Mouse (Mus musculus) C2C12 (cell line): ENCODE data around the gene Slc7a11. TPM values are rescaled to one million over a fixed set of nuclear protein-coding genes. Genes with fewer than 3 reads are reported as not detected.

Experiments used
- H3K27me3 ChIP-seq: one replicate; pipeline ENCODE4 v1.6.1; 2011; ENCODE audit not compliant: control insufficient read depth, insufficient read depth, insufficient read length
- H3K36me3 ChIP-seq: one replicate; pipeline ENCODE4 v1.6.1; 2011; ENCODE audit not compliant: control insufficient read depth, insufficient read depth
- H3K4me3 ChIP-seq: one replicate; pipeline ENCODE4 v1.5.1; 2011; ENCODE audit warnings: mild to moderate bottlenecking, control low read depth; ENCODE audit not compliant: poor library complexity, insufficient read depth, severe bottlenecking
- H3K79me2 ChIP-seq: one replicate; pipeline ENCODE4 v1.6.1; 2011; ENCODE audit not compliant: control insufficient read depth, insufficient read depth
- H3K79me3 ChIP-seq: one replicate; pipeline ENCODE4 v1.6.1; 2011; ENCODE audit warnings: low read depth, control low read depth
- H3ac ChIP-seq: one replicate; pipeline ENCODE3; 2011; ENCODE audit warnings: low read depth; ENCODE audit not compliant: control insufficient read depth, insufficient read length
- CEBPB ChIP-seq: IDR thresholded peaks from one replicate; pipeline ENCODE4 v1.6.1; 2011; ENCODE audit warnings: low read depth, mild to moderate bottlenecking, control low read depth, moderate library complexity
- CTCF ChIP-seq: IDR thresholded peaks from one replicate; pipeline ENCODE4 v1.5.1; 2011; ENCODE audit not compliant: control insufficient read depth, insufficient read depth, insufficient read length
- FOSL1 ChIP-seq: IDR thresholded peaks from one replicate; pipeline ENCODE4 v1.8.0; 2011; ENCODE audit warnings: mild to moderate bottlenecking, low read length; ENCODE audit not compliant: poor library complexity, insufficient read depth, severe bottlenecking
- MAX ChIP-seq: IDR thresholded peaks from one replicate; pipeline ENCODE4 v1.6.1; 2011; ENCODE audit warnings: mild to moderate bottlenecking, control low read depth
- MYOD1 ChIP-seq: IDR thresholded peaks from one replicate; pipeline ENCODE4 v1.6.1; 2011; ENCODE audit warnings: low read depth; ENCODE audit not compliant: control insufficient read depth, insufficient read length
- MYOG ChIP-seq: IDR thresholded peaks from one replicate; pipeline ENCODE4 v1.6.1; 2011; ENCODE audit not compliant: control insufficient read depth, insufficient read length; ENCODE audit errors: extremely low read depth
- USF1 ChIP-seq: IDR thresholded peaks from one replicate; pipeline ENCODE4 v1.6.1; 2011; ENCODE audit warnings: low read depth, mild to moderate bottlenecking, control low read depth, moderate library complexity
- polyA plus RNA-seq: library from polyadenylated mRNA; unstranded; fragments of >200 nt; fragmentation: generic; extraction: Trizol; gene quantifications from one replicate; pipeline ENCODE4 v1.2.1, GENCODE M21; 2012; ENCODE audit warnings: missing spikeins

Gene Slc7a11
- polyA plus RNA-seq, 1 experiment: 3.1 TPM

- no peak overlapping the region for H3K4me3 ChIP-seq
- TF ChIP-seq MAX: no peak
- H3ac ChIP-seq: no peak overlapping the region
- H3K79me3 ChIP-seq: no peaks in the 10 kb centered on the region
- H3K36me3 ChIP-seq: no peaks in the 10 kb centered on the region
- H3K27me3 ChIP-seq: no peaks in the 10 kb centered on the region
- H3K79me2 ChIP-seq: no peaks in the 10 kb centered on the region
Observed at GRCm38 (mm10) chr3:49867147-49867950, 576.1 kb downstream of the Slc7a11 start.

DNA sequence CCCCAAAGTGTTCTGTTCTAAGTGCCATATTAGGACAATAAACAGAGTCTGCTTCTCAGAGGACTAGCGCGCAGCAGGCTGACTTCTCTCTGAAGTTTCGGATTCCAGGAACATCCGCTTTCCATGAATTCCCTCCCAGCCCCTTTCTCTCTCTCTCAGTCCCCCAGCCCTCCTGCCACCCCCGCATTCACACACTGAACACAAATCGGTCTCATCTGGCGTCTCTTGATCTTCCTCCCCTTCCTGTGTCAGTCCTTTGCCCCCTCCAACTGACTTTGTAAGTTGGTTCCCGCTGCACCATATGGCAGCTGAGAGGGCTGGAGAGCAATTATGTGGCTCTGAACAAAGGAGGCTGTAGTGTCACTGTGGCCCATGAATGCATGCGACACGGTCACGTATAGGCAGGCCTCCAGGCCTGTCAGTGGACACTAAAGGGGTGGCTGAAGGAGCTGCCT lies 577.3 kb downstream of the Slc7a11 start:
- H3K79me3 ChIP-seq: no peaks in the 10 kb centered on the region
- TF ChIP-seq CEBPB: no peak
- no peak for TF ChIP-seq CTCF
- no peak for TF ChIP-seq USF1
- TF ChIP-seq MAX: no peak
- no peak for TF ChIP-seq MYOG
- no peaks in the 10 kb centered on the region for H3K79me2 ChIP-seq

DNA sequence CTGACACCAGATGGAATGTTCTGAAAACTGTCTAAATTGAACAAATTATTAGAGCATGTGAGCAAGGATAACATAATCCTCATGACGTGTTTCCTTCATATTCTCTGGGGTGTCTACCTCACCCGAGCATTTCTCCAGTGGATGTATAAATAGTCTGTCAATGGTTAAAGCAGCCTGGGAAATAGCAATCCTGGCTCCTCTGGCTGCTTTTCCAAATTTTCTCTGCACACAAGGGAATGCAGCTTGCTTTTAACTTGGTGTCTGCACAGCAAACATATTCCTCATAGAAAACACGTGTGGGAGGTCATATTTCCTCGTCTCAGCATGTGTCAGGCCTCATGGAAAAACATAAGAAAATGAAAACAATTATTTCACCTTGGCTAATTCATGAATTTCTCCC lies 586.6 kb downstream of the Slc7a11 start:
- Histone ChIP-seq H3K4me3 (no peak overlapping the region), H3K79me2 (no peaks in the 10 kb centered on the region), H3K79me3 (no peaks in the 10 kb centered on the region), H3K27me3 (no peaks in the 10 kb centered on the region), H3ac (no peak overlapping the region), H3K36me3 (no peaks in the 10 kb centered on the region)
- TF ChIP-seq CEBPB (no peak), CTCF (no peak), MYOD1 (no peak), MAX (no peak), FOSL1 (no peak), MYOG (no peak), USF1 (no peak)

More for the DNA sequence above, 577.3 kb downstream of the Slc7a11 start:
- Histone ChIP-seq H3K27me3 (no peaks in the 10 kb centered on the region), H3K36me3 (no peaks in the 10 kb centered on the region), H3ac (no peak overlapping the region), H3K4me3 (no peak overlapping the region)

DNA sequence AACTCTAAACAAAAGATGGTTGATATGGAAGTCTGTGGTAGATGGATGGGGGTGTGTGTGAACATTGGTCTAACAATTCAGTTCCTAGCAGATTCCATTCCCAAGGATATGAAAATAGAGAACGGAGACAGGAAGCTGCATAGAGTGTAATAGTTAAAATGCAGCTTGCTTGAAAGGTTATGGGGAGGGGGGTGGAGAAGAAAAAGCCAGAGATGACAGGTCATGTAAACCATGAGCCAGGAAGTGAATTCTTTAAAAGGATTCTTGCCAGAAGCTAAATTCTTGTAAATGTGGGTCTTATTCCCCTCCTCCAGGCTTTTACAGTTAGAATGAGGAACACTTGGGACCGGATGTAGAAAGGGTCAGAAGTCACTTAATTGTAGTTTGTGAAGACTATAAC lies 589.1 kb downstream of the Slc7a11 start:
- H3K79me3 ChIP-seq: no peaks in the 10 kb centered on the region
- TF ChIP-seq CEBPB: no peak
- no peak for TF ChIP-seq MYOG
- TF ChIP-seq CTCF: no peak
- no peak for TF ChIP-seq MAX
- no peak for TF ChIP-seq MYOD1
- TF ChIP-seq USF1: no peak
- no peak for TF ChIP-seq FOSL1
- no peak overlapping the region for H3ac ChIP-seq
- H3K27me3 ChIP-seq: no peaks in the 10 kb centered on the region
- no peaks in the 10 kb centered on the region for H3K36me3 ChIP-seq
- no peaks in the 10 kb centered on the region for H3K79me2 ChIP-seq
- no peak overlapping the region for H3K4me3 ChIP-seq

GRCm38 (mm10) chr3:49842971-49843370 lies 600.4 kb downstream of the Slc7a11 start:
- Histone ChIP-seq H3K27me3 (no peaks in the 10 kb centered on the region), H3K79me3 (no peaks in the 10 kb centered on the region), H3K79me2 (no peaks in the 10 kb centered on the region), H3ac (no peak overlapping the region), H3K4me3 (no peak overlapping the region), H3K36me3 (no peaks in the 10 kb centered on the region)
- TF ChIP-seq CTCF (no peak), MAX (no peak), CEBPB (no peak), USF1 (no peak), MYOD1 (no peak), FOSL1 (no peak), MYOG (no peak)
